Mouse (Mus musculus) CH12.LX (cell line): ENCODE data around the gene E130114P18Rik. TPM values are rescaled to one million over a fixed set of nuclear protein-coding genes. Genes with fewer than 3 reads are reported as not detected.

Experiments used
- DNase-seq: peaks from one replicate; pipeline ENCODE4 v3.0.0-alpha.2; 2013; ENCODE audit errors: extremely low read depth
- H3K27ac ChIP-seq: 2 replicates; pipeline ENCODE4 v1.5.1; 2012; ENCODE audit warnings: low read depth, mild to moderate bottlenecking, control low read depth, moderate library complexity; ENCODE audit not compliant: insufficient read depth
- H3K27me3 ChIP-seq: replicated peaks from 2 replicates; pipeline ENCODE3; 2012; ENCODE audit warnings: inconsistent platforms
- H3K36me3 ChIP-seq, 2 experiments: replicated peaks in 1 of 2; 2 replicates each; pipeline versions ENCODE3 to v1.6.1; 2012; ENCODE audit warnings: inconsistent platforms in 1 of 2, low read length in 1 of 2, mild to moderate bottlenecking in 1 of 2, mixed read lengths in 1 of 2, moderate library complexity in 1 of 2; ENCODE audit not compliant: control insufficient read depth in 1 of 2, insufficient read depth in 1 of 2
- H3K4me1 ChIP-seq, 2 experiments: 2 replicates each; pipeline ENCODE4 v1.6.1; 2012; ENCODE audit warnings: inconsistent platforms in 1 of 2, moderate library complexity in 1 of 2; ENCODE audit not compliant: insufficient read depth in 2 of 2, control insufficient read depth in 1 of 2
- H3K4me2 ChIP-seq: 2 replicates; pipeline ENCODE4 v1.6.1; 2012; ENCODE audit warnings: low read depth, mild to moderate bottlenecking, control low read depth; ENCODE audit not compliant: poor library complexity, insufficient read depth, severe bottlenecking
- H3K4me3 ChIP-seq, 3 experiments: fragments of 150-350 bp in 1 of 3; sonication (generic) in 1 of 3; replicated peaks in 1 of 3; 2 replicates each; pipeline versions ENCODE3 to v1.5.1; 2011 to 2012; ENCODE audit warnings: low read depth in 2 of 3, low read length in 2 of 3, mild to moderate bottlenecking in 2 of 3, moderate library complexity in 2 of 3, control low read depth in 1 of 3, improper control_type of control experiment in 1 of 3, inconsistent platforms in 1 of 3, mixed read lengths in 1 of 3; ENCODE audit not compliant: poor library complexity in 1 of 3
- H3K79me2 ChIP-seq: replicated peaks from 2 replicates; pipeline ENCODE4 v1.6.1; 2012; ENCODE audit warnings: mild to moderate bottlenecking, moderate library complexity; ENCODE audit not compliant: control insufficient read depth, poor library complexity, insufficient read depth, severe bottlenecking; ENCODE audit errors: extremely low read depth
- H3K9ac ChIP-seq: 2 replicates; pipeline ENCODE4 v1.6.1; 2012; ENCODE audit warnings: low read depth, mild to moderate bottlenecking, control low read depth, moderate library complexity; ENCODE audit not compliant: insufficient read depth
- H3K9me3 ChIP-seq: replicated peaks from 2 replicates; pipeline ENCODE3; 2012; ENCODE audit warnings: low read length, inconsistent platforms, mixed read lengths
- CHD2 ChIP-seq: IDR thresholded peaks from 2 replicates; pipeline ENCODE4 v1.6.1; 2011; ENCODE audit warnings: low read length, improper control_type of control experiment
- CTCF ChIP-seq, 2 experiments: IDR thresholded peaks in 1 of 2; conservative IDR thresholded peaks in 1 of 2; 2 replicates each; pipeline ENCODE4 v1.5.1; 2011 to 2012; ENCODE audit warnings: low read depth in 2 of 2, low read length in 2 of 2, improper control_type of control experiment in 1 of 2, inconsistent platforms in 1 of 2, mild to moderate bottlenecking in 1 of 2, moderate library complexity in 1 of 2
- EP300 ChIP-seq: IDR thresholded peaks from 2 replicates; pipeline ENCODE4 v1.6.1; 2011; ENCODE audit warnings: low read length, improper control_type of control experiment
- ETS1 ChIP-seq: conservative IDR thresholded peaks from 2 replicates; pipeline ENCODE4 v1.6.1; 2012; ENCODE audit warnings: low read depth, mild to moderate bottlenecking, inconsistent platforms, low read length, improper control_type of control experiment, moderate library complexity
- KAT2A ChIP-seq: IDR thresholded peaks from 2 replicates; pipeline ENCODE4 v1.6.1; 2012; ENCODE audit warnings: low read length, improper control_type of control experiment, inconsistent platforms; ENCODE audit not compliant: insufficient replicate concordance
- MAFK ChIP-seq: IDR thresholded peaks from 2 replicates; pipeline ENCODE4 v1.6.1; 2011; ENCODE audit warnings: low read length, improper control_type of control experiment; ENCODE audit not compliant: insufficient replicate concordance
- MAX ChIP-seq: IDR thresholded peaks from 2 replicates; pipeline ENCODE4 v1.6.1; 2011; ENCODE audit warnings: low read length, improper control_type of control experiment
- MAZ ChIP-seq: IDR thresholded peaks from 2 replicates; pipeline ENCODE4 v1.6.1; 2012; ENCODE audit warnings: low read depth, mild to moderate bottlenecking, inconsistent platforms, low read length, improper control_type of control experiment, moderate library complexity
- MEF2A ChIP-seq: IDR thresholded peaks from 2 replicates; pipeline ENCODE4 v1.6.1; 2014; ENCODE audit warnings: low read depth, mild to moderate bottlenecking, inconsistent platforms, low read length, improper control_type of control experiment, borderline replicate concordance
- PAX5 ChIP-seq: IDR thresholded peaks from 2 replicates; pipeline ENCODE4 v1.6.1; 2012; ENCODE audit warnings: low read length, inconsistent platforms, mixed read lengths
- POLR2AphosphoS2 ChIP-seq: IDR thresholded peaks from 2 replicates; pipeline ENCODE4 v1.6.1; 2011; ENCODE audit warnings: low read depth, low read length, improper control_type of control experiment
- RCOR1 ChIP-seq: conservative IDR thresholded peaks from 2 replicates; pipeline ENCODE4 v1.6.1; 2012; ENCODE audit warnings: low read depth, mild to moderate bottlenecking, inconsistent platforms, low read length, improper control_type of control experiment
- UBTF ChIP-seq: IDR thresholded peaks from 2 replicates; pipeline ENCODE4 v1.6.1; 2012; ENCODE audit warnings: low read depth, mild to moderate bottlenecking, inconsistent platforms, low read length, improper control_type of control experiment, moderate library complexity
- USF2 ChIP-seq: conservative IDR thresholded peaks from 2 replicates; pipeline ENCODE4 v1.6.1; 2011; ENCODE audit warnings: low read depth, low read length, improper control_type of control experiment
- ZC3H11A ChIP-seq: IDR thresholded peaks from 2 replicates; pipeline ENCODE4 v1.6.1; 2012; ENCODE audit warnings: low read depth, mild to moderate bottlenecking, inconsistent platforms, low read length, improper control_type of control experiment
- ZKSCAN1 ChIP-seq: IDR thresholded peaks from 2 replicates; pipeline ENCODE4 v1.6.1; 2012; ENCODE audit warnings: low read depth, inconsistent platforms, low read length, improper control_type of control experiment, borderline replicate concordance
- ZMIZ1 ChIP-seq: IDR thresholded peaks from 2 replicates; pipeline ENCODE4 v1.6.1; 2012; ENCODE audit warnings: low read depth, mild to moderate bottlenecking, inconsistent platforms, low read length, improper control_type of control experiment
- dilution Hi-C: fragments of 300-500 bp; cut with MboI; formaldehyde crosslinking; loops from 2 replicates; pipeline ENCODE4 v1.14.3; 2020; ENCODE audit warnings: low sequenced_read_pairs; ENCODE audit not compliant: extremely low pct_unique_long_range_greater_than_20kb, extremely low pct_ligation_motif_present
- in situ Hi-C: fragments of 300-500 bp; cut with MboI; formaldehyde crosslinking; loops from 3 replicates; pipeline ENCODE4 v1.14.3; 2019; ENCODE audit warnings: low sequenced_read_pairs, low pct_ligation_motif_present, low pct_unique_long_range_greater_than_20kb, mixed read lengths
- polyA plus RNA-seq: library from polyadenylated mRNA; unstranded; fragments of >175 nt; gene quantifications from 2 replicates; pipeline ENCODE4 v1.2.1, GENCODE M21; 2012; ENCODE audit warnings: low read depth; ENCODE audit not compliant: insufficient read length
- total RNA-seq, 2 experiments: library from RNA; depleted of rRNA; stranded (reverse); fragments of 300-350 nt in 1 of 2; fragments of >200 nt in 1 of 2; gene quantifications; 2 replicates each; pipeline ENCODE4 v1.2.3; 2012 to 2014

Gene E130114P18Rik
- total and polyA plus RNA-seq, 3 experiments: not detected

GRCm38 (mm10) chr4:97585170-97585569 is 192.7 kb downstream of the E130114P18Rik start:
- dilution Hi-C loops: no loop called here
- Histone ChIP-seq H3K79me2 (no peaks in the 10 kb centered on the region), H3K36me3 (no peaks in the 10 kb centered on the region), H3K4me2 (no peak overlapping the region), H3K27ac (no peak overlapping the region), H3K27me3 (no peaks in the 10 kb centered on the region), H3K4me3 (no peak overlapping the region), H3K4me1 (no peaks in the 10 kb centered on the region), H3K9me3 (peaks cover 48% of the 10 kb centered on the region), H3K9ac (no peak overlapping the region)
- TF ChIP-seq USF2: no peak
- TF ChIP-seq CTCF (conservative IDR thresholded peaks at IDR 0.05 in 1 of 2, IDR thresholded peaks at IDR 0.05 in 1 of 2; ENCODE audit: low read depth in 2 of 2, low read length in 2 of 2): no peak
- TF ChIP-seq CHD2: no peak
- no peak for TF ChIP-seq ZMIZ1
- TF ChIP-seq MAX: no peak
- no peak for TF ChIP-seq RCOR1
- no peak for TF ChIP-seq ZKSCAN1
- no peak for TF ChIP-seq ETS1
- TF ChIP-seq MEF2A: no peak
- no peak for TF ChIP-seq POLR2AphosphoS2
- TF ChIP-seq MAFK: no peak
- no peak for TF ChIP-seq ZC3H11A
- no peak for TF ChIP-seq MAZ
- in situ Hi-C loops: no loop called here
- DNase-seq: no peak

GRCm38 (mm10) chr4:97584445-97585130 is 193.3 kb downstream of the E130114P18Rik start:
- no peaks in the 10 kb centered on the region for H3K4me1 ChIP-seq
- dilution Hi-C loops (no loop called here), in situ Hi-C loops (no loop called here)
- no peak for TF ChIP-seq EP300
- TF ChIP-seq CTCF (conservative IDR thresholded peaks at IDR 0.05 in 1 of 2, IDR thresholded peaks at IDR 0.05 in 1 of 2; ENCODE audit: low read depth in 2 of 2, low read length in 2 of 2): no peak
- TF ChIP-seq KAT2A: no peak
- no peak for TF ChIP-seq UBTF
- TF ChIP-seq PAX5: no peak
- H3K79me2 ChIP-seq: no peaks in the 10 kb centered on the region
- no peak overlapping the region for H3K9ac ChIP-seq
- no peak overlapping the region for H3K27ac ChIP-seq
- H3K9me3 ChIP-seq: peaks cover 46% of the 10 kb centered on the region
- no peaks in the 10 kb centered on the region for H3K27me3 ChIP-seq
- H3K4me2 ChIP-seq: no peak overlapping the region
- no peaks in the 10 kb centered on the region for H3K36me3 ChIP-seq
- no peak overlapping the region for H3K4me3 ChIP-seq
- no peak for DNase-seq
